Mouse (Mus musculus): ENCODE data around the gene Tmtc4. TPM values are rescaled to one million over a fixed set of nuclear protein-coding genes. Genes with fewer than 3 reads are reported as not detected.

The Tmtc4 gene
- polyA plus RNA-seq, 1 experiment from 2014 or later, result 48.0 TPM

- H3K27me3 ChIP-seq (ENCODE audit: control insufficient read depth, insufficient read depth, low read depth, low read length), result no peaks in the 10 kb centered on the region
- H3K4me3 ChIP-seq (ENCODE audit: low read depth, low read length), result no peak overlapping the region
- no peak overlapping the region for H3K4me2 ChIP-seq (ENCODE audit: low read length)
- WGBS, result 92% methylated on average over 3 of the region's 3 CpGs
- H3K27ac ChIP-seq (ENCODE audit: low read length), result no peak overlapping the region
- H3K9me3 ChIP-seq (replicated peaks; ENCODE audit: control insufficient read depth, low read length, poor library complexity, severe bottlenecking), result no peaks in the 10 kb centered on the region
- ATAC-seq, result no peak
- peaks cover 11% of the 10 kb centered on the region for H3K4me1 ChIP-seq (ENCODE audit: control insufficient read depth, insufficient read depth, low read length)
- no peak overlapping the region for H3K9ac ChIP-seq (ENCODE audit: low read depth, low read length)
- H3K36me3 ChIP-seq (ENCODE audit: control insufficient read depth, insufficient read depth, low read length), result no peaks in the 10 kb centered on the region
Observed at GRCm38 (mm10) chr14:122978871-122979270, 5.0 kb downstream of the Tmtc4 start.

GRCm38 (mm10) chr14:122977797-122978140 lies 6.1 kb downstream of the Tmtc4 start:
- H3K27me3 ChIP-seq (ENCODE audit: control insufficient read depth, insufficient read depth, low read depth, low read length), result no peaks in the 10 kb centered on the region
- H3K4me2 ChIP-seq (ENCODE audit: low read length), result no peak overlapping the region
- WGBS, result 52% methylated on average over 1 of the region's 1 CpGs
- no peaks in the 10 kb centered on the region for H3K9me3 ChIP-seq (replicated peaks; ENCODE audit: control insufficient read depth, low read length, poor library complexity, severe bottlenecking)
- peaks cover 8% of the 10 kb centered on the region; the same call in 1 of the 2 replicates for H3K4me1 ChIP-seq (ENCODE audit: control insufficient read depth, insufficient read depth, low read length)
- H3K9ac ChIP-seq (ENCODE audit: low read depth, low read length), result no peak overlapping the region
- H3K36me3 ChIP-seq (ENCODE audit: control insufficient read depth, insufficient read depth, low read length), result 0 out of 2 replicates have a peak, but pooled peaks cover 2% of the 10 kb centered on the region
- no peak overlapping the region for H3K27ac ChIP-seq (ENCODE audit: low read length)
- no peak overlapping the region for H3K4me3 ChIP-seq (ENCODE audit: low read depth, low read length)
- no peak for ATAC-seq

- Histone ChIP-seq H3K4me1 (ENCODE audit: control insufficient read depth, insufficient read depth, low read length) (peaks cover 8% of the 10 kb centered on the region; the same call in 1 of the 2 replicates), H3K36me3 (ENCODE audit: control insufficient read depth, insufficient read depth, low read length) (0 out of 2 replicates have a peak, but pooled peaks cover 2% of the 10 kb centered on the region), H3K9ac (ENCODE audit: low read depth, low read length) (no peak overlapping the region), H3K9me3 (replicated peaks; ENCODE audit: control insufficient read depth, low read length, poor library complexity, severe bottlenecking) (no peaks in the 10 kb centered on the region), H3K27ac (ENCODE audit: low read length) (no peak overlapping the region), H3K27me3 (ENCODE audit: control insufficient read depth, insufficient read depth, low read depth, low read length) (no peaks in the 10 kb centered on the region), H3K4me3 (ENCODE audit: low read depth, low read length) (no peak overlapping the region), H3K4me2 (ENCODE audit: low read length) (no peak overlapping the region)
- no peak for ATAC-seq
- 89% methylated on average over 9 of the region's 9 CpGs for WGBS
Observed at GRCm38 (mm10) chr14:122977056-122977796, 6.6 kb downstream of the Tmtc4 start.

GRCm38 (mm10) chr14:122974854-122975570 lies 8.8 kb downstream of the Tmtc4 start:
- Histone ChIP-seq H3K4me1 (ENCODE audit: control insufficient read depth, insufficient read depth, low read length) (no peaks in the 10 kb centered on the region), H3K27ac (ENCODE audit: low read length) (no peak overlapping the region)
- 45% methylated on average over 3 of the region's 3 CpGs for WGBS

GRCm38 (mm10) chr14:122973091-122973490 lies 10.7 kb downstream of the Tmtc4 start:
- H3K4me1 ChIP-seq (ENCODE audit: control insufficient read depth, insufficient read depth, low read length), result no peaks in the 10 kb centered on the region
- no peak overlapping the region for H3K9ac ChIP-seq (ENCODE audit: low read depth, low read length)
- ATAC-seq, result no peak
- 96% methylated on average over 2 of the region's 2 CpGs for WGBS
- H3K27ac ChIP-seq (ENCODE audit: low read length), result no peak overlapping the region
- no peaks in the 10 kb centered on the region for H3K27me3 ChIP-seq (ENCODE audit: control insufficient read depth, insufficient read depth, low read depth, low read length)
- no peak overlapping the region for H3K4me3 ChIP-seq (ENCODE audit: low read depth, low read length)
- no peak overlapping the region for H3K4me2 ChIP-seq (ENCODE audit: low read length)
- no peaks in the 10 kb centered on the region for H3K9me3 ChIP-seq (replicated peaks; ENCODE audit: control insufficient read depth, low read length, poor library complexity, severe bottlenecking)
- peaks cover 2% of the 10 kb centered on the region; the same call in 1 of the 2 replicates for H3K36me3 ChIP-seq (ENCODE audit: control insufficient read depth, insufficient read depth, low read length)

More at GRCm38 (mm10) chr14:122974854-122975570, 8.8 kb downstream of the Tmtc4 start:
- no peak overlapping the region for H3K4me3 ChIP-seq (ENCODE audit: low read depth, low read length)
- no peaks in the 10 kb centered on the region for H3K9me3 ChIP-seq (replicated peaks; ENCODE audit: control insufficient read depth, low read length, poor library complexity, severe bottlenecking)
- peaks cover 2% of the 10 kb centered on the region; the same call in 1 of the 2 replicates for H3K36me3 ChIP-seq (ENCODE audit: control insufficient read depth, insufficient read depth, low read length)
- no peak for ATAC-seq
- H3K4me2 ChIP-seq (ENCODE audit: low read length), result no peak overlapping the region
- H3K27me3 ChIP-seq (ENCODE audit: control insufficient read depth, insufficient read depth, low read depth, low read length), result no peaks in the 10 kb centered on the region
- H3K9ac ChIP-seq (ENCODE audit: low read depth, low read length), result no peak overlapping the region

GRCm38 (mm10) chr14:122968049-122968448 lies 15.8 kb downstream of the Tmtc4 start:
- Histone ChIP-seq H3K9me3 (replicated peaks; ENCODE audit: control insufficient read depth, low read length, poor library complexity, severe bottlenecking) (no peaks in the 10 kb centered on the region), H3K4me2 (ENCODE audit: low read length) (no peak overlapping the region), H3K27ac (ENCODE audit: low read length) (no peak overlapping the region), H3K27me3 (ENCODE audit: control insufficient read depth, insufficient read depth, low read depth, low read length) (no peaks in the 10 kb centered on the region), H3K9ac (ENCODE audit: low read depth, low read length) (no peak overlapping the region), H3K4me1 (ENCODE audit: control insufficient read depth, insufficient read depth, low read length) (no peaks in the 10 kb centered on the region), H3K4me3 (ENCODE audit: low read depth, low read length) (no peak overlapping the region), H3K36me3 (ENCODE audit: control insufficient read depth, insufficient read depth, low read length) (peaks cover 13% of the 10 kb centered on the region)
- WGBS, result 85% methylated on average over 2 of the region's 2 CpGs
- ATAC-seq, result no peak

- peak; percentile 96 for ATAC-seq
Observed at GRCm38 (mm10) chr14:122957941-122958340, 25.9 kb downstream of the Tmtc4 start.

GRCm38 (mm10) chr14:122953331-122953730 lies 30.5 kb downstream of the Tmtc4 start:
- no peaks in the 10 kb centered on the region for H3K27me3 ChIP-seq (ENCODE audit: control insufficient read depth, insufficient read depth, low read depth, low read length)
- H3K4me2 ChIP-seq (ENCODE audit: low read length), result no peak overlapping the region
- WGBS, result 6% methylated on average over 1 of the region's 1 CpGs
- no peaks in the 10 kb centered on the region for H3K9me3 ChIP-seq (replicated peaks; ENCODE audit: control insufficient read depth, low read length, poor library complexity, severe bottlenecking)
- peak; percentile 53 for ATAC-seq
- H3K9ac ChIP-seq (ENCODE audit: low read depth, low read length), result no peak overlapping the region
- no peaks in the 10 kb centered on the region for H3K36me3 ChIP-seq (ENCODE audit: control insufficient read depth, insufficient read depth, low read length)
- H3K27ac ChIP-seq (ENCODE audit: low read length), result no peak overlapping the region
- no peaks in the 10 kb centered on the region for H3K4me1 ChIP-seq (ENCODE audit: control insufficient read depth, insufficient read depth, low read length)
- H3K4me3 ChIP-seq (ENCODE audit: low read depth, low read length), result no peak overlapping the region

More at GRCm38 (mm10) chr14:122957941-122958340, 25.9 kb downstream of the Tmtc4 start:
- no peak overlapping the region for H3K9ac ChIP-seq (ENCODE audit: low read depth, low read length)
- 74% methylated on average over 8 of the region's 8 CpGs for WGBS
- peaks cover 6% of the 10 kb centered on the region for H3K36me3 ChIP-seq (ENCODE audit: control insufficient read depth, insufficient read depth, low read length)
- no peaks in the 10 kb centered on the region for H3K9me3 ChIP-seq (replicated peaks; ENCODE audit: control insufficient read depth, low read length, poor library complexity, severe bottlenecking)
- no peak overlapping the region for H3K4me3 ChIP-seq (ENCODE audit: low read depth, low read length)
- H3K27me3 ChIP-seq (ENCODE audit: control insufficient read depth, insufficient read depth, low read depth, low read length), result no peaks in the 10 kb centered on the region
- no peak overlapping the region for H3K4me2 ChIP-seq (ENCODE audit: low read length)
- H3K27ac ChIP-seq (ENCODE audit: low read length), result no peak overlapping the region
- no peaks in the 10 kb centered on the region for H3K4me1 ChIP-seq (ENCODE audit: control insufficient read depth, insufficient read depth, low read length)

- H3K9ac ChIP-seq (ENCODE audit: low read depth, low read length), result no peak overlapping the region
- no peak overlapping the region for H3K4me2 ChIP-seq (ENCODE audit: low read length)
- no peak for ATAC-seq
- 78% methylated on average over 1 of the region's 1 CpGs for WGBS
- H3K4me1 ChIP-seq (ENCODE audit: control insufficient read depth, insufficient read depth, low read length), result no peaks in the 10 kb centered on the region
- no peaks in the 10 kb centered on the region for H3K9me3 ChIP-seq (replicated peaks; ENCODE audit: control insufficient read depth, low read length, poor library complexity, severe bottlenecking)
- H3K27ac ChIP-seq (ENCODE audit: low read length), result no peak overlapping the region
- H3K4me3 ChIP-seq (ENCODE audit: low read depth, low read length), result no peak overlapping the region
- H3K27me3 ChIP-seq (ENCODE audit: control insufficient read depth, insufficient read depth, low read depth, low read length), result no peaks in the 10 kb centered on the region
- H3K36me3 ChIP-seq (ENCODE audit: control insufficient read depth, insufficient read depth, low read length), result no peaks in the 10 kb centered on the region
Observed at GRCm38 (mm10) chr14:122952556-122952955, 31.3 kb downstream of the Tmtc4 start.
